1 mouse cellular context compared by ENCODE assay signal in the genomic region with DNA sequence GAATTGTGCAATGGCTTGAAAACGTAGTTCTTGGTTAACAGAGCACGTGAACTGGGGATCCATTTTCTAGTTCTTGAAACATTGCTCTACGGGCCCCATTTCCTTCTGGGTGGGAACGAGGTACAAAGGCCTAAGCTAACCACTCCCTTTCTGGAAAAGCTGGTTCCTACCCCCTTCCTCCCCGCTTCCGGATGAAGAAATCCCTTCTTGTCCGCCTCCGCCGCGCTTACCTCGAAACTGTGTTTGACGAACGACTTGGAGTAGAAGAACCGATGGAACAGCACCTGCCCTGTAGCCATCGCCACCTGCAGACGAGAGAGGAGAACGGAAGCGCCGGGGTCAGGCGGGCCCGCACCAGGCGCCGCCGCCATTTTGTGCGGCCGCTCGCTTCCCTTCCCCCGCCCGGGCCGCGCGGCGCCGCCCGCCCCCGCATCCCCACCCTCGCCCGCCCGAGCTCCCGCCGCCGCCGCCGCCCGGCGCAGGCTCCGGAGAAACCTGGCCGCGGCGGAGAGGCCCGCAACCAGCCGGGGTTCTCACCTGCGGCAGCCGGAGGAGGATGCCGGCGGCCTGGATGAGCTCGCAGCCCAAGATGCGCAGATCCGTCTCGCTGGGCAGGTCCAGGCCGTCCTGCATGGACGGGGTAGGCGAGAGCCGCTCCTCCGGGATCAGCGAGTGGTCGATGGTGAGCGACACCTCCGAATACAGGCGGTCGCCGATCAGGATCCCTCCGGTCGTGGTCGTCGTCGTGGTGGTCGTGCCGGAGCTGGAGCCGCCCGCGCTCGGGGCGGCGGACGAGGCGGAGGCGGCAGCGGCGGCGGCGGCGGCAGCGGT.
TF ChIP-seq lines count a peak whose summit lies in the region.

No protein-coding gene starts in this region.

TF ChIP-seq in CH12.LX, 34 proteins besides CTCF, POLR2A, EP300 and RAD21 (continued from another document):
- TF ChIP-seq JUN (IDR thresholded peaks at IDR 0.05; ENCODE audit: insufficient read depth, low read depth, low read length) (no peak), SIN3A (IDR thresholded peaks at IDR 0.05; ENCODE audit: low read length) (no peak; the same call in 1 of the 2 replicates), MAFK (IDR thresholded peaks at IDR 0.05; ENCODE audit: insufficient replicate concordance, low read length) (no peak), HCFC1 (IDR thresholded peaks at IDR 0.05; ENCODE audit: low read depth, low read length) (0 out of 2 replicates have a peak, but pooled peaks have one; percentile 40), USF1 (IDR thresholded peaks at IDR 0.05; ENCODE audit: low read depth, low read length) (no peak), NELFE (IDR thresholded peaks at IDR 0.05; ENCODE audit: low read depth, low read length) (no peak), MXI1 (IDR thresholded peaks at IDR 0.05; ENCODE audit: low read depth, low read length) (0 out of 2 replicates have a peak, but pooled peaks have one; percentile 31), TBP (conservative IDR thresholded peaks at IDR 0.05; ENCODE audit: low read depth, low read length) (no peak), BHLHE40 (IDR thresholded peaks at IDR 0.05; ENCODE audit: low read depth, low read length) (no peak; the same call in 1 of the 2 replicates), USF2 (conservative IDR thresholded peaks at IDR 0.05; ENCODE audit: low read depth, low read length) (no peak), CHD1 (IDR thresholded peaks at IDR 0.05; ENCODE audit: low read depth, low read length) (0 out of 2 replicates have a peak, but pooled peaks have one; percentile 15), ZKSCAN1 (IDR thresholded peaks at IDR 0.05; ENCODE audit: borderline replicate concordance, low read depth, low read length) (no peak), POLR2AphosphoS2 (IDR thresholded peaks at IDR 0.05; ENCODE audit: low read depth, low read length) (no peak; the same call in 1 of the 2 replicates), MAX (IDR thresholded peaks at IDR 0.05; ENCODE audit: low read length) (peak; percentile 55; the same call in 1 of the 2 replicates), MEF2A (IDR thresholded peaks at IDR 0.05; ENCODE audit: borderline replicate concordance, low read depth, low read length) (no peak), MAZ (IDR thresholded peaks at IDR 0.05; ENCODE audit: low read depth, low read length) (no peak)
